Mouse (Mus musculus): ENCODE data around the gene Trpv3. TPM values are rescaled to one million over a fixed set of nuclear protein-coding genes. Genes with fewer than 3 reads are reported as not detected.

The Trpv3 gene
- total RNA-seq (2014; rRNA removed) (under 0.01 TPM in 2 replicates), polyA plus RNA-seq (2012; rRNA removed) (0.01 TPM in 2 replicates)

DNA sequence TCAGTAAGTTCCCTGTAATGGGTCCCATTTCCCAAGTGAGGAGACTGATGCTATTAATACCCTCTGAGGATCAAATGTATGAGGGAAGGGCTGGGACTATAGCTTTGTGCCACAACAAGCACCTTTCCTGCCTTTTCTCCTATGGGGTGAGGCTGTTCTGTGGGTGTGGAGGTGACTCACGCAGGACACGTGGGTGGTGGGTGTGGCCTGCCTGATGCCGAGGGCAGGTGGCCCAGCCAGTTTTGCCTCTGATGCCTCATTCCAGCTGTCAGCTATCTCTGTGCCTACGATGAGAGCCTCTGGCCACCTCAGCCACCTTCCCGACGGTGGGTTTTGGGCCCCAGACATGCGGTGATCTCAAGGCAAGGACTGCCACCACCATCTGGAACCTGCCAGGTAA, at the start of gene Trpv3:
Trpv3 (plus strand) TSS at position 122 of the 400 bp plus-strand sequence.
- no peak for DNase-seq (ENCODE audit: extremely low read depth, low read depth, low spot score)
- WGBS, result 78% methylated on average over 7 of the region's 7 CpGs
- Histone ChIP-seq H3K9ac (ENCODE audit: low read depth, low read length) (no peak within 1 kb of the TSS), H3K36me3 (ENCODE audit: control insufficient read depth, insufficient read depth, low read length) (no peaks in the 10 kb centered on the region), H3K79me2 (ENCODE audit: control insufficient read depth, insufficient read depth, low read length) (no peaks in the 10 kb centered on the region), H3K27ac (replicated peaks; ENCODE audit: insufficient read depth, low read depth, low read length) (no peak within 1 kb of the TSS), H3K4me3 (ENCODE audit: insufficient read depth, low read depth, low read length) (no peak within 1 kb of the TSS), H3K4me1 (ENCODE audit: control insufficient read depth, insufficient read depth, low read length) (no peaks in the 10 kb centered on the region), H3K27me3 (ENCODE audit: control insufficient read depth, insufficient read depth, low read length) (no peaks in the 10 kb centered on the region)
- TF ChIP-seq POLR2A (IDR thresholded peaks at IDR 0.05; ENCODE audit: extremely low read depth, insufficient read depth, low read length) (no peak), CTCF (IDR thresholded peaks at IDR 0.05; ENCODE audit: low read depth, low read length) (no peak)

DNA sequence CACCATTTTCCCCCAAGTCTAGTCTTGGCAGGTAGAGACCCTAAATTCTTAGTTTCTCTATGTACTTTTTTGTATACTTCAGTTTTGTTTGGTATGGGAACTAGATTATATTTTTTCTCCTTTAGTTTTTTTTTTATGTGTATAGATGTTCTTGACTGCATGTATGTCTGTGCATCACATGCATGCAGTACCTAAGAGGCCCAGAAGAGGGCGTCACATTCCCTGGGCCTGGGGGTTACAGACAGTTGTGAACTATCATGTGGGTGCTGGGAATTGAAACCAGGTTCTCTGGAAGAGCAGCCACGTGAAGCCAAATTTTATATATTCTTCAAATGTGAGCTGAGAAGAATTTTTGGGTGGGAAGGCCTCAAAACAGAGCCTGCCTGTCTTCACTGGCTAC, 47.5 kb upstream of the Trpv3 start:
- Histone ChIP-seq H3K27me3 (ENCODE audit: control insufficient read depth, insufficient read depth, low read length) (no peaks in the 10 kb centered on the region), H3K4me3 (ENCODE audit: insufficient read depth, low read depth, low read length) (no peak overlapping the region), H3K9ac (ENCODE audit: low read depth, low read length) (no peak overlapping the region), H3K27ac (replicated peaks; ENCODE audit: insufficient read depth, low read depth, low read length) (no peak overlapping the region), H3K4me1 (ENCODE audit: control insufficient read depth, insufficient read depth, low read length) (peaks cover 3% of the 10 kb centered on the region; the same call in 1 of the 2 replicates), H3K36me3 (ENCODE audit: control insufficient read depth, insufficient read depth, low read length) (peaks cover 59% of the 10 kb centered on the region), H3K79me2 (ENCODE audit: control insufficient read depth, insufficient read depth, low read length) (no peaks in the 10 kb centered on the region)
- 67% methylated on average over 2 of the region's 2 CpGs for WGBS
- TF ChIP-seq CTCF (IDR thresholded peaks at IDR 0.05; ENCODE audit: low read depth, low read length) (peak; percentile 32; the same call in 1 of the 2 replicates), POLR2A (IDR thresholded peaks at IDR 0.05; ENCODE audit: extremely low read depth, insufficient read depth, low read length) (no peak)
- DNase-seq (ENCODE audit: extremely low read depth, low read depth, low spot score), result no peak

DNA sequence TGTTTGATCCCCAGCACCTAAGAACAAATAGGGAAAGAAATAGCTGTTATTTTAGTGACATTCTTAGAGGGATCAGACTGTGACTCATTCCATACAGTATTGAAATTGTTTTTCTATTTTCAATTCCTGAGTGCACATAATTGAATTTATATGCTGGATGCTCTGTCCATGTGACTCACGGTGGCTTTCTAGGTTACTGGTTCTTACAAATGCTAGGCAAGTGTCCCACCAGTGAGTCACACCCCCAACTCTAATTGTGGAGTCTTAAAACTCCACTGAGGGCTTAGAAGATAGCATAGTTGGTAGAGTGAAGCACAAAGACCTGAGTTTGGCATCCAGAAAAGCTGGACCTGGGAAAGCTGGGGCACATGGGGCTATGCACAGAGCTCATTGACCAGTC, 46.5 kb upstream of the Trpv3 start:
- TF ChIP-seq CTCF (IDR thresholded peaks at IDR 0.05; ENCODE audit: low read depth, low read length) (no peak), POLR2A (IDR thresholded peaks at IDR 0.05; ENCODE audit: extremely low read depth, insufficient read depth, low read length) (no peak)
- no peak overlapping the region for H3K27ac ChIP-seq (replicated peaks; ENCODE audit: insufficient read depth, low read depth, low read length)
- no peak overlapping the region for H3K9ac ChIP-seq (ENCODE audit: low read depth, low read length)
- no peaks in the 10 kb centered on the region for H3K27me3 ChIP-seq (ENCODE audit: control insufficient read depth, insufficient read depth, low read length)
- WGBS, result 91% methylated on average over 1 of the region's 1 CpGs
- no peak overlapping the region for H3K4me3 ChIP-seq (ENCODE audit: insufficient read depth, low read depth, low read length)
- H3K79me2 ChIP-seq (ENCODE audit: control insufficient read depth, insufficient read depth, low read length), result no peaks in the 10 kb centered on the region
- H3K36me3 ChIP-seq (ENCODE audit: control insufficient read depth, insufficient read depth, low read length), result peaks cover 56% of the 10 kb centered on the region
- H3K4me1 ChIP-seq (ENCODE audit: control insufficient read depth, insufficient read depth, low read length), result peaks cover 3% of the 10 kb centered on the region; the same call in 1 of the 2 replicates
- DNase-seq (ENCODE audit: extremely low read depth, low read depth, low spot score), result no peak

DNA sequence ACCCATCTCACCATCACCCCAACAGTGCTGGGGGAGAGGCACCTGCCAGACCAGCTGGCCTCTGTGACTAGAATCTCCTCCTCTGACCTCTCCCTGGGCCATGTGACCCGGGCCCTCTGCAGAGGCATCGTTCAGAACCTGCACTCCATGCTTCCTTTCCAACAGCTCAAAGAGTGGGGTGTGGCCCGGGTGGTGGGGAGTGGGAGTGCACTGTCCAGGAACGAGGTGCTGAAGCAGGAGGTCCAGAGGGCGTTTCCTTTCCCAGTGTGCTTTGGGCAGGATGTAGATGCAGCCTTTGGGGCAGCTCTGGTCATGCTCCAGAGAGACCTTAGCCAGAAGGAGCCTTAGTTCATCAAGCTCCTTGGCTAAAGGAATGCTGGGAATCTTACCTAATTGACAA, 44.3 kb upstream of the Trpv3 start:
- Histone ChIP-seq H3K36me3 (ENCODE audit: control insufficient read depth, insufficient read depth, low read length) (peaks cover 40% of the 10 kb centered on the region), H3K27ac (replicated peaks; ENCODE audit: insufficient read depth, low read depth, low read length) (no peak overlapping the region), H3K4me1 (ENCODE audit: control insufficient read depth, insufficient read depth, low read length) (peaks cover 3% of the 10 kb centered on the region; the same call in 1 of the 2 replicates), H3K79me2 (ENCODE audit: control insufficient read depth, insufficient read depth, low read length) (no peaks in the 10 kb centered on the region), H3K9ac (ENCODE audit: low read depth, low read length) (no peak overlapping the region), H3K4me3 (ENCODE audit: insufficient read depth, low read depth, low read length) (no peak overlapping the region), H3K27me3 (ENCODE audit: control insufficient read depth, insufficient read depth, low read length) (no peaks in the 10 kb centered on the region)
- 65% methylated on average over 5 of the region's 5 CpGs for WGBS
- DNase-seq (ENCODE audit: extremely low read depth, low read depth, low spot score), result no peak
- TF ChIP-seq POLR2A (IDR thresholded peaks at IDR 0.05; ENCODE audit: extremely low read depth, insufficient read depth, low read length) (no peak), CTCF (IDR thresholded peaks at IDR 0.05; ENCODE audit: low read depth, low read length) (no peak)

DNA sequence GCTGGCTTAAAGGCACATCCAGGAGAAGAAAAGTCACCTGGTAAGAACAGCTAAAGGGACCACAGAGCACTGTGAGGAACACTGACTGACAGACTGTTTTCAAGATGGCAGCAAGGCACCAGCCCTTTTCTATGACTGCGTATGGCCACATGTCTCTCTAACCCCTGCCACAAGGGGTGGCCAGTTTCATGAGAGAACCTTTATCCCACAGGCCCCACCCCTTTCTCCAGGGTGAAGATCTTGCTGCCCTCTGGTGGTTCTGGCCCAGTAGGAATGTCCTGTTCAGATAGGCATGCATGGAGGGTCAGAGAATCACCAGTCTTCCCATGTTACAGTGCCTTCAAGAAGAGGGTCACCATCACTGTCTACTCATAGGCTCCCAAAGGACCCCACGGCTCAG, 43.2 kb upstream of the Trpv3 start:
- H3K4me1 ChIP-seq (ENCODE audit: control insufficient read depth, insufficient read depth, low read length), result peaks cover 3% of the 10 kb centered on the region; the same call in 1 of the 2 replicates
- no peaks in the 10 kb centered on the region for H3K79me2 ChIP-seq (ENCODE audit: control insufficient read depth, insufficient read depth, low read length)
- H3K36me3 ChIP-seq (ENCODE audit: control insufficient read depth, insufficient read depth, low read length), result peaks cover 29% of the 10 kb centered on the region
- H3K27me3 ChIP-seq (ENCODE audit: control insufficient read depth, insufficient read depth, low read length), result no peaks in the 10 kb centered on the region
- DNase-seq (ENCODE audit: extremely low read depth, low read depth, low spot score), result peak; percentile 47
- no peak overlapping the region for H3K4me3 ChIP-seq (ENCODE audit: insufficient read depth, low read depth, low read length)
- no peak overlapping the region for H3K9ac ChIP-seq (ENCODE audit: low read depth, low read length)
- TF ChIP-seq POLR2A (IDR thresholded peaks at IDR 0.05; ENCODE audit: extremely low read depth, insufficient read depth, low read length) (no peak), CTCF (IDR thresholded peaks at IDR 0.05; ENCODE audit: low read depth, low read length) (peak; percentile 52)
- WGBS, result 60% methylated on average over 2 of the region's 2 CpGs
- no peak overlapping the region for H3K27ac ChIP-seq (replicated peaks; ENCODE audit: insufficient read depth, low read depth, low read length)

DNA sequence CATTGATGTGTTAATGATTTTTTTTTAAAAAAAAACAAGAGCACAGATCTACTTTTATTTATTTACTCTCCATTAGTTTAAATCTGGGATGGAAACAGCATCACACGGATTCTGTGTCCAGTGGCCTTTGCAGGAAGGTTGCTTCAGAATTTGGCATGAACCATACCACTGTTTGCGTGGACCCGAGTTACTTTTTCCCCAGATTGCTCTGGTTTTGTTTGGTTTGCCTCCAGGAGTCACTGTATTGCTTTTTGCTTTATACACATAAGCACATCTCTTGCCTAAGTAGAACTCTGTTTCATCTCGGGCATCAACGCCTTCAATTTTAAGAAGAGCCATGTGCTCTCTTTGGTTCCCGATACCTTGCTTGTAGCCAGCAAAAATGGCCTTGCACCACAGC, 41.3 kb upstream of the Trpv3 start:
- no peak overlapping the region for H3K27ac ChIP-seq (replicated peaks; ENCODE audit: insufficient read depth, low read depth, low read length)
- H3K27me3 ChIP-seq (ENCODE audit: control insufficient read depth, insufficient read depth, low read length), result no peaks in the 10 kb centered on the region
- H3K36me3 ChIP-seq (ENCODE audit: control insufficient read depth, insufficient read depth, low read length), result peaks cover 17% of the 10 kb centered on the region
- TF ChIP-seq POLR2A (IDR thresholded peaks at IDR 0.05; ENCODE audit: extremely low read depth, insufficient read depth, low read length), result no peak
- DNase-seq (ENCODE audit: extremely low read depth, low read depth, low spot score), result peak; percentile 83
- no peak overlapping the region for H3K9ac ChIP-seq (ENCODE audit: low read depth, low read length)
- WGBS, result 38% methylated on average over 6 of the region's 6 CpGs
- no peaks in the 10 kb centered on the region for H3K79me2 ChIP-seq (ENCODE audit: control insufficient read depth, insufficient read depth, low read length)
- peaks cover 6% of the 10 kb centered on the region; the same call in 1 of the 2 replicates for H3K4me1 ChIP-seq (ENCODE audit: control insufficient read depth, insufficient read depth, low read length)
- H3K4me3 ChIP-seq (ENCODE audit: insufficient read depth, low read depth, low read length), result no peak overlapping the region
